Mouse (Mus musculus) lung, postnatal 0 days (tissue): Measurements from ENCODE around the gene Tspan5. TPM values are rescaled to one million over a fixed set of nuclear protein-coding genes. Genes with fewer than 3 reads are reported as not detected.

ENCODE experiments used
- ATAC-seq: fragments of 200-750 bp; cut with Nextera tagmentation; 2 replicates; pipeline ENCODE4 v1.8.0; 2017; ENCODE audit warnings: moderate library complexity
- DNase-seq: peaks from one replicate; pipeline ENCODE4 v3.0.0-alpha.2; 2016; ENCODE audit warnings: low spot score
- H3K27ac ChIP-seq: fragments of 300-500 bp; sonication (generic); 2 replicates; pipeline ENCODE4 v1.5.1; 2014; ENCODE audit warnings: antibody characterized with exemption, mild to moderate bottlenecking, low read length, mixed read lengths
- H3K27me3 ChIP-seq: fragments of 300-500 bp; sonication (generic); replicated peaks from 2 replicates; pipeline ENCODE4 v1.6.1; 2014; ENCODE audit warnings: low read length, mixed read lengths; ENCODE audit not compliant: insufficient read depth
- H3K36me3 ChIP-seq: fragments of 300-500 bp; sonication (generic); 2 replicates; pipeline ENCODE4 v1.6.1; 2014; ENCODE audit warnings: low read length, mixed read lengths; ENCODE audit not compliant: insufficient read depth
- H3K4me1 ChIP-seq: fragments of 300-500 bp; sonication (generic); 2 replicates; pipeline ENCODE4 v1.6.1; 2014; ENCODE audit warnings: antibody characterized with exemption, low read depth, low read length, mixed read lengths; ENCODE audit not compliant: insufficient read depth
- H3K4me2 ChIP-seq: fragments of 300-500 bp; sonication (generic); replicated peaks from 2 replicates; pipeline ENCODE4 v1.6.1; 2014; ENCODE audit warnings: low read depth, mild to moderate bottlenecking, low read length, moderate library complexity, mixed read lengths
- H3K4me3 ChIP-seq: fragments of 300-500 bp; sonication (generic); 2 replicates; pipeline ENCODE4 v1.5.1; 2014; ENCODE audit warnings: low read depth, low read length
- H3K9ac ChIP-seq: fragments of 300-500 bp; sonication (generic); replicated peaks from 2 replicates; pipeline ENCODE4 v1.6.1; 2014; ENCODE audit warnings: low read depth, mild to moderate bottlenecking
- H3K9me3 ChIP-seq: fragments of 300-500 bp; sonication (generic); 2 replicates; pipeline ENCODE4 v1.6.1; 2016; ENCODE audit warnings: low read length, mixed read lengths
- CTCF ChIP-seq: IDR thresholded peaks from 2 replicates; pipeline ENCODE4 v1.5.1; 2016; ENCODE audit warnings: antibody characterized with exemption, mild to moderate bottlenecking
- EP300 ChIP-seq: IDR thresholded peaks from 2 replicates; pipeline ENCODE4 v1.6.1; 2016; ENCODE audit warnings: antibody characterized with exemption, mild to moderate bottlenecking, control low read depth
- WGBS: fragments of 180-500 bp; shearing (Covaris S2); extraction: QIAGEN DNeasy Blood & Tissue Kit; methylation state at CpG from one replicate; pipeline ENCODE4 v1.1.7; 2014; 5-methylcytosine and 5-hydroxymethylcytosine counted together
- polyA plus RNA-seq: library from polyadenylated mRNA; unstranded; fragments of >200 nt; fragmentation: Nextera tagmentation; extraction: Ambion mirVana; gene quantifications from 2 replicates; pipeline ENCODE4 v1.2.1, GENCODE M21; 2015

Gene Tspan5
- polyA plus RNA-seq, 1 experiment from 2014 or later, result 33.0 TPM

GRCm38 (mm10) chr3:138787758-138788488 lies 45.9 kb downstream of the Tspan5 start:
- Histone ChIP-seq H3K4me2 (no peak overlapping the region), H3K27ac (no peak overlapping the region), H3K4me3 (no peak overlapping the region), H3K27me3 (no peaks in the 10 kb centered on the region), H3K36me3 (no peaks in the 10 kb centered on the region), H3K4me1 (no peaks in the 10 kb centered on the region), H3K9me3 (no peaks in the 10 kb centered on the region), H3K9ac (no peak overlapping the region)
- 81% methylated on average over 18 of the region's 18 CpGs for WGBS
- TF ChIP-seq EP300, result no peak
- no peak for TF ChIP-seq CTCF
- ATAC-seq, result peak; percentile 60
- no peak for DNase-seq

DNA sequence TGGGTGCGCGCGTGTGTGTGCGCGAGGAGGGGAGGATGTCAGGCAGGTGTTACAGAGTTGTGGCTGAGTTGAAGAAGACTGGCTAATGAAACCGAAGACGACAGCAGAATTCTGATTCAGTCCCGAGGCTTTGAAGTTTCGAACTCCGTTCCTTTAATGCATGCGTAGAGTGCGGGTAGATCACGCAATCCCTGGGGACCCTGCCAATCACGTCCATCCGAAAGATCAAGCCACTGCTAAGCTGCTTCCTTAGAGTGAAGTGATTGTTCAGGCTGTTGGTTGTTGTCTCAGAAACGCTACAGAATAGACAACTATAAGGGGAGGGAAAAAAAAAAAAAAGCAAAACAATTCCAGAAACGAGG lies 46.5 kb downstream of the Tspan5 start:
- DNase-seq, result no peak
- Histone ChIP-seq H3K4me1 (no peaks in the 10 kb centered on the region), H3K4me2 (no peak overlapping the region), H3K36me3 (no peaks in the 10 kb centered on the region), H3K9ac (no peak overlapping the region), H3K27ac (no peak overlapping the region), H3K9me3 (no peaks in the 10 kb centered on the region), H3K27me3 (no peaks in the 10 kb centered on the region), H3K4me3 (no peak overlapping the region)
- no peak; the same call in 1 of the 2 replicates for ATAC-seq
- TF ChIP-seq CTCF (no peak), EP300 (no peak)
- 80% methylated on average over 17 of the region's 17 CpGs for WGBS

GRCm38 (mm10) chr3:138789275-138789674 lies 47.3 kb downstream of the Tspan5 start:
- Histone ChIP-seq H3K27ac (no peak overlapping the region), H3K9ac (no peak overlapping the region), H3K36me3 (no peaks in the 10 kb centered on the region), H3K4me3 (no peak overlapping the region), H3K9me3 (no peaks in the 10 kb centered on the region), H3K4me1 (no peaks in the 10 kb centered on the region), H3K27me3 (no peaks in the 10 kb centered on the region), H3K4me2 (no peak overlapping the region)
- ATAC-seq, result peak; percentile 41; the same call in 1 of the 2 replicates
- TF ChIP-seq CTCF, result no peak
- TF ChIP-seq EP300, result no peak
- WGBS, result 75% methylated on average over 5 of the region's 5 CpGs
- no peak for DNase-seq

GRCm38 (mm10) chr3:138794533-138794932 lies 52.5 kb downstream of the Tspan5 start:
- Histone ChIP-seq H3K9me3 (no peaks in the 10 kb centered on the region), H3K27ac (no peak overlapping the region), H3K27me3 (no peaks in the 10 kb centered on the region), H3K4me1 (no peaks in the 10 kb centered on the region), H3K36me3 (no peaks in the 10 kb centered on the region), H3K9ac (no peak overlapping the region), H3K4me3 (no peak overlapping the region), H3K4me2 (no peak overlapping the region)
- ATAC-seq (no peak), DNase-seq (no peak)
- 95% methylated on average over 8 of the region's 8 CpGs for WGBS
- TF ChIP-seq EP300, result no peak
- no peak for TF ChIP-seq CTCF

- Histone ChIP-seq H3K4me2 (no peak overlapping the region), H3K36me3 (no peaks in the 10 kb centered on the region), H3K9me3 (no peaks in the 10 kb centered on the region), H3K27ac (no peak overlapping the region), H3K4me1 (peaks cover 9% of the 10 kb centered on the region; the same call in 1 of the 2 replicates), H3K9ac (no peak overlapping the region), H3K4me3 (no peak overlapping the region), H3K27me3 (no peaks in the 10 kb centered on the region)
- WGBS, result 84% methylated on average over 7 of the region's 7 CpGs
- DNase-seq, result no peak
- no peak for ATAC-seq
- TF ChIP-seq CTCF (no peak), EP300 (no peak)
These were observed 54.0 kb downstream of the Tspan5 start for GRCm38 (mm10) chr3:138795951-138796350.

- Histone ChIP-seq H3K27me3 (no peaks in the 10 kb centered on the region), H3K9me3 (no peaks in the 10 kb centered on the region), H3K9ac (no peak overlapping the region), H3K4me2 (no peak overlapping the region), H3K36me3 (no peaks in the 10 kb centered on the region), H3K27ac (no peak overlapping the region), H3K4me1 (peaks cover 10% of the 10 kb centered on the region; the same call in 1 of the 2 replicates), H3K4me3 (no peak overlapping the region)
- ATAC-seq (no peak), DNase-seq (no peak)
- no peak for TF ChIP-seq CTCF
- no peak for TF ChIP-seq EP300
- 59% methylated on average over 3 of the region's 3 CpGs for WGBS
These were observed 54.6 kb downstream of the Tspan5 start for GRCm38 (mm10) chr3:138796583-138796982.
